Comparison of ENCODE assay signal across 21 mouse cellular contexts in genomic region chr1:62806014-62806413, GRCm38 (mm10).
DNase-seq lines count a peak whose midpoint lies in the region; ATAC-seq and TF ChIP-seq lines count a peak whose summit lies in the region.
"Had no signal": no experiment of that assay in that cellular context is flagged by ENCODE, and none has a peak within 500 bp of the region (broad histone marks: within the 10 kb centered on the region; RNA-seq: fewer than 3 reads in every experiment).

No protein-coding gene starts in this region.

- H3K4me3 ChIP-seq in hindbrain, embryonic 15.5 days, result no peak overlapping the region
- no peak overlapping the region for H3K4me3 ChIP-seq in hindbrain, embryonic 10.5 days
- no peak overlapping the region for H3K4me3 ChIP-seq in midbrain, postnatal 0 days (ENCODE audit: low read depth, low read length)
- no peak overlapping the region for H3K4me3 ChIP-seq in midbrain, embryonic 10.5 days
- H3K4me3 ChIP-seq in embryonic facial prominence, embryonic 13.5 days, result no peak overlapping the region
- H3K4me3 ChIP-seq: heart, adult 2 months; heart, embryonic 15.5 days; intestine, embryonic 15.5 days had no signal

- no peaks in the 10 kb centered on the region for H3K36me3 ChIP-seq in hindbrain, embryonic 15.5 days
- H3K36me3 ChIP-seq in hindbrain, embryonic 10.5 days, result no peaks in the 10 kb centered on the region
- no peaks in the 10 kb centered on the region for H3K36me3 ChIP-seq in midbrain, postnatal 0 days (ENCODE audit: insufficient read depth, low read length)
- no peaks in the 10 kb centered on the region for H3K36me3 ChIP-seq in midbrain, embryonic 10.5 days
- peaks cover 4% of the 10 kb centered on the region; the same call in 1 of the 2 replicates for H3K36me3 ChIP-seq in embryonic facial prominence, embryonic 13.5 days
- H3K36me3 ChIP-seq: heart, embryonic 15.5 days; intestine, embryonic 15.5 days had no signal

- peak; percentile 38; the same call in 1 of the 2 replicates for ATAC-seq in hindbrain, embryonic 15.5 days (ENCODE audit: low FRiP score, low read depth)
- no peak for ATAC-seq in midbrain, postnatal 0 days (ENCODE audit: low FRiP score)
- no peak for ATAC-seq in embryonic facial prominence, embryonic 13.5 days (ENCODE audit: insufficient number of reproducible peaks, insufficient read depth, low FRiP score, low TSS enrichment, low read depth)
- ATAC-seq: forebrain, embryonic 16.5 days; intestine, embryonic 15.5 days had no signal

- no peaks in the 10 kb centered on the region for H3K27me3 ChIP-seq in hindbrain, embryonic 15.5 days
- H3K27me3 ChIP-seq in hindbrain, embryonic 10.5 days (ENCODE audit: insufficient read depth, poor library complexity, severe bottlenecking), result no peaks in the 10 kb centered on the region
- no peaks in the 10 kb centered on the region for H3K27me3 ChIP-seq in midbrain, postnatal 0 days (ENCODE audit: insufficient read depth, low read length)
- H3K27me3 ChIP-seq in midbrain, embryonic 10.5 days (ENCODE audit: low read depth, poor library complexity, severe bottlenecking), result no peaks in the 10 kb centered on the region
- no peaks in the 10 kb centered on the region for H3K27me3 ChIP-seq in embryonic facial prominence, embryonic 13.5 days
- H3K27me3 ChIP-seq: heart, embryonic 15.5 days; intestine, embryonic 15.5 days had no signal

- no peak overlapping the region for H3K4me2 ChIP-seq in hindbrain, embryonic 15.5 days
- H3K4me2 ChIP-seq in midbrain, postnatal 0 days (ENCODE audit: low read depth, low read length, poor library complexity, severe bottlenecking), result no peak overlapping the region
- no peak overlapping the region for H3K4me2 ChIP-seq in embryonic facial prominence, embryonic 13.5 days
- H3K4me2 ChIP-seq: heart, embryonic 11.5 days; heart, embryonic 15.5 days; intestine, embryonic 15.5 days had no signal

- no peak overlapping the region for H3K27ac ChIP-seq in hindbrain, embryonic 15.5 days (replicated peaks)
- no peak overlapping the region for H3K27ac ChIP-seq in hindbrain, embryonic 10.5 days
- H3K27ac ChIP-seq in midbrain, postnatal 0 days (ENCODE audit: low read depth, low read length), result no peak overlapping the region
- no peak overlapping the region for H3K27ac ChIP-seq in midbrain, embryonic 10.5 days (replicated peaks)
- H3K27ac ChIP-seq in embryonic facial prominence, embryonic 13.5 days, result peak overlapping the region; percentile 28; the same call in 1 of the 2 replicates
- H3K27ac ChIP-seq: heart, adult 2 months; heart, embryonic 15.5 days; intestine, embryonic 15.5 days had no signal

- DNase-seq in hindbrain, embryonic 10.5 days (ENCODE audit: low spot score), result no peak
- DNase-seq in midbrain, postnatal 0 days (ENCODE audit: low spot score), result peak; percentile 52
- no peak for DNase-seq in midbrain, embryonic 10.5 days (ENCODE audit: low spot score)
- DNase-seq in layer of hippocampus, adult 9-10 months (ENCODE audit: low spot score), result no peak
- DNase-seq in heart, postnatal 4 days, result no peak
- DNase-seq: adrenal gland, adult 8-10 months; adrenal gland, postnatal 36 days; cerebellum, adult 11 months; cerebellum, adult 8-10 months; cerebellum, postnatal 14 days; embryo, embryonic 11 days; gastrocnemius, postnatal 14 days; heart, adult 2 months; heart, postnatal 14 days; kidney, adult 18-20 months had no signal

- H3K4me1 ChIP-seq in hindbrain, embryonic 15.5 days (replicated peaks), result peaks cover 12% of the 10 kb centered on the region; the same call in 1 of the 2 replicates
- H3K4me1 ChIP-seq in hindbrain, embryonic 10.5 days (replicated peaks), result peaks cover 17% of the 10 kb centered on the region; the same call in 1 of the 2 replicates
- H3K4me1 ChIP-seq in midbrain, postnatal 0 days (ENCODE audit: insufficient read depth, low read length), result no peaks in the 10 kb centered on the region
- peaks cover 7% of the 10 kb centered on the region; the same call in 1 of the 2 replicates for H3K4me1 ChIP-seq in midbrain, embryonic 10.5 days
- peaks cover 23% of the 10 kb centered on the region for H3K4me1 ChIP-seq in embryonic facial prominence, embryonic 13.5 days
- H3K4me1 ChIP-seq: heart, embryonic 15.5 days had no signal

- TF ChIP-seq CTCF in midbrain, postnatal 0 days (IDR thresholded peaks at IDR 0.05), result no peak

- no peaks in the 10 kb centered on the region for H3K9me3 ChIP-seq in hindbrain, embryonic 15.5 days
- no peaks in the 10 kb centered on the region for H3K9me3 ChIP-seq in hindbrain, embryonic 10.5 days
- no peaks in the 10 kb centered on the region for H3K9me3 ChIP-seq in midbrain, postnatal 0 days (ENCODE audit: low read length)
- no peaks in the 10 kb centered on the region for H3K9me3 ChIP-seq in midbrain, embryonic 10.5 days (replicated peaks)
- H3K9me3 ChIP-seq in embryonic facial prominence, embryonic 13.5 days, result no peaks in the 10 kb centered on the region
- H3K9me3 ChIP-seq: heart, embryonic 15.5 days; intestine, embryonic 15.5 days had no signal

- no peak overlapping the region for H3K9ac ChIP-seq in hindbrain, embryonic 15.5 days
- H3K9ac ChIP-seq in midbrain, postnatal 0 days (replicated peaks; ENCODE audit: low read length, poor library complexity, severe bottlenecking), result no peak overlapping the region
- H3K9ac ChIP-seq in embryonic facial prominence, embryonic 13.5 days, result no peak overlapping the region
- H3K9ac ChIP-seq: heart, embryonic 15.5 days; intestine, embryonic 15.5 days had no signal

- WGBS in hindbrain, embryonic 15.5 days, result 19% methylated on average over 1 of the region's 1 CpGs
- WGBS in hindbrain, embryonic 10.5 days, result 36% methylated on average over 1 of the region's 1 CpGs
- 27% methylated on average over 1 of the region's 1 CpGs for WGBS in midbrain, postnatal 0 days
- WGBS in midbrain, embryonic 10.5 days, result 46% methylated on average over 1 of the region's 1 CpGs
- WGBS in embryonic facial prominence, embryonic 13.5 days, result 17% methylated on average over 1 of the region's 1 CpGs
